Mouse (Mus musculus) CD4-positive helper T cell, adult 2 months (primary cell): ENCODE measurements around the gene Ngb.

Experiments used
- DNase-seq: peaks from one replicate; pipeline ENCODE4 v3.0.0-alpha.2; 2012; ENCODE audit warnings: low read depth, missing footprints, low spot score

Ngb gene

DNA sequence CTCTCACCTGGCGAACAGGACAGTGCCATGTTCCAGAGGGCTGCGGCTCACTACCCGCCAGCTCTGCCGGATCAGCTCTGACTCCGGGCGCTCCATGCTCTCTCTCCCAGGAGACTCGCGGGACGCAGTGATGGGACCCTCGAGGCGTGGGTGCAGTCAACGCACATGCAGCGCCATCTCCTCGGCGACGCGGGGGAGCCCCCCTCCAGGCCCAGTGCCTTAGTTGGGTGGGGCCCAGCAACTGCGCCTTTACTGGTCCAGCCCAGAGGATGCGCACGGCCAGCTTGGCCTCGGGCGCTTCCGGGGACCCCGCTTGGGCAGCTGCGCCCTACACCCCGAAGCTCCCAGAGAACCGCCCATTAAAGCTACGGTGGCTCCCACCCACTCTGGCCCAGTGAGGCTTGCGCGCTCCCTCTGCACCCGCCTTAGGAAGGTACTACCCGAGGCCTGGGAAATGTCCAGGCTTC lies at the start of gene Ngb:
Gene Ngb (minus strand): TSS at position 375 of the 467 bp plus-strand sequence.
- no peak for DNase-seq

GRCm38 (mm10) chr12:87149471-87149870 lies 47.1 kb upstream of the Ngb start:
- DNase-seq = no peak

DNA sequence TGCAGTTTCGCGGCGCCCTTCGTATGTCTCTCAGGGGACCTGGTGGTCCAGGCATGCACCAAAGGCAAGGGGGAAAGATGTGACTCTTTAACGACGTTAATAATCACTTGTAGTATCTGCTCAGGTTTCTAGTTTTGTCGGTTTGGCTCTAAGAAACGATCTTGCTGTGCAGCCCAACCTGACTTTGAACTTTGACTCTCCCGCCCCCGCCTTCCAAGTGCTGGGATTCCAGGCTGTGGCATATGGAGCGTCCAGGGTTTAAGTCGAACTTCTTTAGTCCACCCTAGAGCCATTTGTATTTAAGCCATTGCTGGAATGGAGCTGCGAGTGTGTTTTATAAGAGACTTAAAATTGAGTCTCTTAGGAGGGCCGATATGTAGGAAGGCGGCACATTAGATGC lies 45.8 kb upstream of the Ngb start:
- DNase-seq = no peak

DNA sequence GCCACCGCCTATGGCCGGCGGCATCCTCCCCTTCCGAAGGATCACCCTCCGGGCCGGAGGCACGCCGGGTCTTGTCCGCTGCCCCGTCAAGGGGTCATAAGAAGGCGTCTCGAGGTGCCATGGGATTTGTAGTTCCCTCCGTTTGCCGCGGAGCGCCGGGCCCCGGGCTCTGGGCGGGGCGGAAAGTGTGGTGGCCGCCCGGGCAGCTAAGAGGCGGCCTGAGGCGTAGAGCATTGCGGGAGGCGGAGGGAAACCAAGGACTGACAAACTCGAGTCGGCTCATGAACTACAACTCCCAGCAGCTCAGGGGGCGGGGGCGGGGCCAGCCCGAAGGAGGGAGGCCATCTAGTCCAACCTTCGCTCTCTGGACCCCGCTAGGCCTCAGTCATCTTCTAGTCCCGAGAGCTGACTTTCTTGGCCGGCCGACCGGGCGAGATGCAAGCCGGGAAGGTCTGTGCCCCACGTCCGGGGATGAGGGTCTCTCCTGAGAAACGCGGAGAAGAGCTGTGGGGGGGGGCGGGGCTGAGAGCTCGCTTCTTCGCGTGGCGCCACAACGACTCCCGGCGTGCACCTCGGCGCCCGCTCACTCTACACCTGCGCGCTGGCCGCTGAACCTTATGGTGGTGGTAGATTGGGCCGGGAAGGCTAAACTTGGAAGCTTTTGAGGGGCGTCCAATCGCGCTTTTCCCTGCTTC lies 45.2 kb upstream of the Ngb start, which contains the start of gene Pomt2:
Gene Pomt2 (minus strand): TSS at position 574 of the 695 bp plus-strand sequence.
- DNase-seq = peak; percentile 97

GRCm38 (mm10) chr12:87146966-87147365 lies 44.6 kb upstream of the Ngb start, which contains the start of gene Gstz1:
Gstz1 (plus strand) TSS chr12:87147165.
- peak; percentile 91 for DNase-seq

DNA sequence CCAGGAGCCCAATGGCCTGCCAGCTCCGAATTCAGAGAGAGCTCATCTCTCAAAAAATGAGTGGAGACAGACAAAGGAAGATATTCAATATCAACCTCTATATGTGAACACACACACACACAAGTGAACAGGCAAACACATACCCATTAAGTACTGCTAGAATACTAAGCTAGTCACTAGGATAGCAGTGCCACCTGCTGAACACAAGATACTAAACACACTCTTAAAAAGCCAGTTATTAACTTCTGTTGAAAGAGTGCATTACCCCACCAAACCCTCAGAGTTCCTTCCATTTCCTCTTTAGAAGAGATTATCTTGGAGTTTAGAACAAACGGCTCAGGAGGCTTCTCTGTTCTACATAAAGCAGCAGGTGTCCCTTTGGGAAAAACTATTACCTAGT lies 39.8 kb upstream of the Ngb start:
- DNase-seq = no peak

DNA sequence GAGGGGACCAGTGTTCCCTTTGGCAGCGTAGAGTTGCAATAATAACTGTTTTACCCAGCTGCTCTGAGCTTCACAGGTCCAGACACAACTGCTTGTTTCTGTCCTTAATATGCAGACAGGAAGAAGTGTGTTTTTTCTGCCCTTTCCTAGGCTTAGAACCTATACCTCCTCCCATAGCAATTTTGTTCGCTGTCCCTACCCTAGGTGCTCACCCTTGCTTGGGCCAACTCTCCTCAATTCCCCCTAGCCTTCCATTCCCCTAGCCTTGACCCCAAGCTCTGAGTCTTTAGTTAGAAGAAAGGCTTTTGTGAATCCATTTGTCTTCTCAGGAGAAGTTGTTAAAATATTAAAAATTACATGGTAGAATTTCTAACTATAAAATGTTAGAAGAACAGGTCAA lies 36.4 kb upstream of the Ngb start:
- no peak for DNase-seq

DNA sequence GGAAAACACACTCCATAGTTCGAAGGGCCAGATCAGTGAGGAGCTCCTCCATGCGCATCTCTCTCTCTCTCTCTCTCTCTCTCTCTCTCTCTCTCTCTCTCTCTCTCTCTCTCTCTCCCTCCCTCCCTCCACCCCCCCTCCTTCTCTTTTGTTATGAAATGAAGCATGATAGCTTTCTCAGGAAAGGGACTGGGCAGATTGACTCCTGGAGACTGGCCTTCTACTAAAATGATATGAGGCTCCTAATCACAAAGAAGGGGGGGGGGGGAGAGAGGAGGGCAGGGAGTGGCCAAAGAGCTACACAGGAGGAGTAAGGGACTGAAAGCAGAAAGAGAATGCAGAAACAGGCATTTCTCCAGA lies 36.0 kb upstream of the Ngb start:
- DNase-seq = no peak

- no peak for DNase-seq
These were observed 35.4 kb upstream of the Ngb start for GRCm38 (mm10) chr12:87137439-87138341.

DNA sequence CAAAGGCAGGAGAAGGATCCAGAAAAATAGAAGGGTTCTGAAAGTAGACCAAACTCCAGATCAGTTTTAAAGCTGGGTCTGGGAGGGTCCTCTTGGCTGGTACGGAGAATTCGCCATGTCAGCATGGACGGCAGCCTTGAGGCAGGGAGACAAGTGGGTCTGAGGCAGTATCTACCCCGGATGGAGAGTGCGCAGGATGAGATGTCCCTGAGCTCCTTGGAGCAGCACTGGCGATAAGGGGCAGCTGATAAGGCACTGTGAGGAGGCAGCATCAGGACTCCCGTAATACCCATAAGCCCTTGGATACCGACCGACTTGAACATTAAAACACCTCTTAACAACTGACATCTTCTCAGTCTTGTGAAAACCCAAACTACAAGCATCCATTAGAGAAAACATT lies 30.4 kb upstream of the Ngb start:
- no peak for DNase-seq

GRCm38 (mm10) chr12:87132210-87132609 lies 29.9 kb upstream of the Ngb start:
- DNase-seq = no peak

DNA sequence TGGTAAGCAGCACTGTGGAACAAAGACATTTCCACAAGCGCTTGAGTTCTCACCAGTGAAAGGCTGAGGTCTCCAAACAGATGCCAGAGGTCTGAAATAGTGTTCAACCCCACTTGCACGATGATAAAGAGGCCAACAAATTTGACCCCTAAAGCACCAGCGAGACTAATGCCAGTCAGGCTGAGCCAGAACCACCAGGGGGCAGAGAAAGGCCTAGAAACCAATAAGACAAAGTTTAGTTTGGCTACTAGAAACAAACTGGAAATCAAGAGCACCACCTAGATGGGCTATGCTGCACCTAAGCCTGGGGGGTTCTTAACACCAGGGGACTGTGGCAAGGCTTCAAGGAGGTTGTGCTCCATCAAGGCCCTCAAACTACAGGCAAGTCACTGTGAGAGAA lies 29.3 kb upstream of the Ngb start:
- peak; percentile 15 for DNase-seq

DNA sequence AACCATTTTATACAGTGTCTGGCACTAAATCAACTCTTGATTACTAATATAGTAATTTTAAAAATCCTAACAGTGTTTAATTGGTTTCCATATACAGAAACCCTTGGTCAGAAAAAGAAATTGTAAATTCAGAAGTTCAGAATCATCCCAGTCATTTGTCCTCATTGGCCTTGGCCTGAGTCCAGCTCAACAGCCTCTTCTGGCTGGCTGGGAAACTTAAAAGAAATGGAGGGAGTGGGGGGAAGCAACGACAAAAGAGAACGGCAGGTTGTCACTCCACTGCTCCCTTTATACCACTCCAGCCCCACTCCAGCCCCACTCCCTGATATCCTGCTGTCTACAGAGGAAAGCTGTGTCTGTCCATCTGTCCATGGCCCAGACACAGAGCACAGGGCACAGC lies 28.8 kb upstream of the Ngb start:
- DNase-seq = no peak

DNA sequence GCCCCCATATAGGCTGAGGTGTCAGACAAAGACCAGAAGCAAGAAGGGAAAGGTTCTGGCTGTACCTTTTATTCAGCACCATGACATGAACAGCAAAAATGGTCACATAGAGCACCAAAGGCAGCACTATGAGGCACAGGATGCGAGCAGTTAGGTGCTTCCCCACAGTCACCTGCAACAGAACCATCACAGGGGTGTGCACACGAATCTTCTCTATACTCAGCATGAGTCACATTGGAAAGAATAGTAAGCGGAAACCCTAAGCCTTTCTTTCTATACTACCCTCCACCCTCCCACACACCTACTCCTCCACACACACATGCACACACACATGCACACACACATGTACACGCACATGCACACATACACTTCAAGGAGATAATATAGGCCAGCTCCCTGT lies 27.9 kb upstream of the Ngb start:
- DNase-seq = peak; percentile 64

- DNase-seq = no peak
These were observed 24.9 kb upstream of the Ngb start for GRCm38 (mm10) chr12:87127256-87127655.

DNA sequence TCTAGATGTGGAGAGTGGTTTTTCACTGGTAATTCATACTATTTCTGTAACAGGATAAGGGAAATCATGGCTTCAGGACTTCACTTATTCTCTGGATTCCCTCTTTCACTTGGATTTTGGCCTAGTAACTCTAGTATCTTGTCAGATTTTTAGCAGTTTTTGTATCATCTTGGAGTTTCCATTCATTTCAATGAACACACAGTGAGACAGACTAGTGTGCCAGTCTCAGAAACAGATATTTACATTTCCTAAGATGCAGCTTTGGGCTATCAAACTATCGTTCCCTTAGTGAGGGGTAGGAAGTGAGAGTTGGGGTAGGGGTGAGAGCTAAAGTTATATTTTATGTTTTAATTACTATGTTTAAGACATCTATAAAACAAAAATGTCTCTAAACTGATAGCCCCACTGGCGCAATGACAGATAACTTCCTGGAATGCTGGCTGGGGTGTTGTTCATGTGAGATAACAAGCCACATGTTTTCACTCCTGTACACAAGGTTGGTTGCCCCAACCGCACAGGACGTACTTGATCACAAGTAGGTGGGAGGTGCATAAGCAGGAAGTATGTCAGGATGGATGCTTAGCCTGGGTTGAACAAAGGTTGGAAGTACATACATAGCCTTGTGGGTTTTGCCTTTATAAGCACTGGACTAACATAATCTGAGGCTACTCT lies 19.7 kb upstream of the Ngb start:
- no peak for DNase-seq

- DNase-seq = no peak
These were observed 5.1 kb upstream of the Ngb start for GRCm38 (mm10) chr12:87107357-87107977.

DNA sequence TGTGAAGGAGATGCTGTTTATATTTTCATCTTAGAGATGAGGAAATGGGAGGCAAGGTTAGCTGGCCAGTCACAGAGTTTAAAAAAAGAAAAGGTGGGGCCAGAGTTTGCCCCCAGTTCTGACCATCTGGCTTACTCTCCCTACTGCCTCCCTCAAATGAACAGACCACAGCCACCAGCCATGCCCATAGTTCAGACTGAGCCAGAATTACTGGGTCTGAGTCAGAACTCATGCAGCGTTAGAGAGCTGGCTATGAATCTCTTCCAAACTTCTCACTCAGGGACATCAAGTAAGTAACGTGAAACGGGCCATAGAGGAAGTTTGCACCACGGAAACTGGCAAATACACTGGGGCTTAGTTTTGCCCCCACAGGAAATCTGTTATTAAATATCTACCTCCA lies 2.5 kb upstream of the Ngb start:
- DNase-seq = no peak

- no peak for DNase-seq
These were observed 1.1 kb upstream of the Ngb start for GRCm38 (mm10) chr12:87103471-87103870.

DNA sequence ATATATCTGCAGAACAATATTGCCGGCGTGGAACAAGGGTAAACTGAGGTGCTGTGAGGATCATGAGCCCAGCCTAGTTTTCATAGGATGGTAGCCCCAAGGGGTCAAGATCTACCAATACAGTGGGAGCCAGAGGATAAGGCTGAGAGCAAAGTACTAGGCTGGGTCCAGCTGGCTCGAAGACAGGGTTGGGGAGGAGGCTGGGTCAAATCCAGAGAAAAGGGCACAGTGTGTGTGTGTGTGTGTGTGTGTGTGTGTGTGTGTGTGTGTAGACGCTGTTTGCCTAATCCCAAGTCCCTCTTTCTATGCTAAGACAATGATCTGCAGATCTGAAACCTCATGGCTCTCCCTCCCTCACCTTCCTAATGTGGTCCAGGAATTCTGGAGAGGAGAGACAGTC lies 2.0 kb downstream of the Ngb start:
- no peak for DNase-seq

DNA sequence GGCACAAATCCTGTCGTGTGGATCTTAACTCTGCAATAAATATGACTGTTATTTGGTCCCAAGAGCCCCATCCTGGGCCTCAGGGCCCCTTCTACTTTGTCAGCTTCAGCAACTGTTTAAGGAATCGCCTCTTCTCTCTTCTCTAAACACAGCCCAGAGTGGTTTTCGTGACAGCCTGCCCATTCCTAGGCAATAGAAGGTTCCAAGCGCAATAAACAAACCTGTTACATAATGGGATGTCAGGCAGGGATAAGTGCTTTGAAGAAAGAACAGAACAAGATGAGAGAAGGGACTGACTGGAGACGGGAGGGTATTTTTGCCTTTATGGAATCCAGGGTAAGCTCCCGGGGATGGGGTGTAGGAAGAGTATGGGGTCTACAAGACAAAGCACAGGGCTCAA lies 8.7 kb downstream of the Ngb start:
- no peak for DNase-seq

GRCm38 (mm10) chr12:87093249-87093648 lies 9.1 kb downstream of the Ngb start:
- no peak for DNase-seq
